Mouse (Mus musculus): ENCODE measurements around the gene Zfp609. TPM values are rescaled to one million over a fixed set of nuclear protein-coding genes. Genes with fewer than 3 reads are reported as not detected.

Gene Zfp609
- polyA plus RNA-seq, 1 experiment from 2014 or later, result 2.0 TPM

Other genes with a start within 250 kb of the Zfp609 start
- gene Plekho2, start 247.5 kb downstream of the Zfp609 start, polyA plus RNA-seq (2015; fragmentation: Nextera tagmentation; extraction: Ambion mirVana), result 12.2 and 14.9 TPM in 2 replicates
- gene Pif1, start 240.4 kb downstream of the Zfp609 start, polyA plus RNA-seq (2015; fragmentation: Nextera tagmentation; extraction: Ambion mirVana), result 14.4 and 17.4 TPM in 2 replicates
- 1.8 and 2.0 TPM in 2 replicates for gene Rbpms2, start 197.9 kb downstream of the Zfp609 start, polyA plus RNA-seq (2015; fragmentation: Nextera tagmentation; extraction: Ambion mirVana)
- gene Oaz2, start 159.6 kb downstream of the Zfp609 start, polyA plus RNA-seq (2015; fragmentation: Nextera tagmentation; extraction: Ambion mirVana), result 113 and 118 TPM in 2 replicates
- gene Pclaf, start 62.7 kb upstream of the Zfp609 start, polyA plus RNA-seq (2015; fragmentation: Nextera tagmentation; extraction: Ambion mirVana), result 317 and 358 TPM in 2 replicates
- gene Trip4, start 81.2 kb upstream of the Zfp609 start, polyA plus RNA-seq (2015; fragmentation: Nextera tagmentation; extraction: Ambion mirVana), result 20.8 and 22.7 TPM in 2 replicates
- gene Csnk1g1, start 81.4 kb upstream of the Zfp609 start, polyA plus RNA-seq (2015; fragmentation: Nextera tagmentation; extraction: Ambion mirVana), result 10.5 and 14.6 TPM in 2 replicates
- 344 and 384 TPM in 2 replicates for gene Ppib, start 232.7 kb upstream of the Zfp609 start, polyA plus RNA-seq (2015; fragmentation: Nextera tagmentation; extraction: Ambion mirVana)
- 1.4 TPM in 2 replicates for gene Snx22, start 242.2 kb upstream of the Zfp609 start, polyA plus RNA-seq (2015; fragmentation: Nextera tagmentation; extraction: Ambion mirVana)